Mouse (Mus musculus): ENCODE data around the gene Olig1. TPM values are rescaled to one million over a fixed set of nuclear protein-coding genes. Genes with fewer than 3 reads are reported as not detected.

Gene Olig1
- total RNA-seq, 2 experiments from 2014 or later = 96.3 to 105 TPM

- intact Hi-C loops (cut with DNase I) = no loop called here
- DNase-seq (ENCODE audit: extremely low spot score in 1 of 2, low spot score in 2 of 2) = no peak
Measured at GRCm38 (mm10) chr16:91299412-91299811, 29.8 kb downstream of the Olig1 start.

GRCm38 (mm10) chr16:91300641-91301441 is 31.3 kb downstream of the Olig1 start:
- DNase-seq (ENCODE audit: extremely low spot score in 1 of 2, low spot score in 2 of 2) = no peak
- intact Hi-C loops (cut with DNase I) = no loop called here

DNA sequence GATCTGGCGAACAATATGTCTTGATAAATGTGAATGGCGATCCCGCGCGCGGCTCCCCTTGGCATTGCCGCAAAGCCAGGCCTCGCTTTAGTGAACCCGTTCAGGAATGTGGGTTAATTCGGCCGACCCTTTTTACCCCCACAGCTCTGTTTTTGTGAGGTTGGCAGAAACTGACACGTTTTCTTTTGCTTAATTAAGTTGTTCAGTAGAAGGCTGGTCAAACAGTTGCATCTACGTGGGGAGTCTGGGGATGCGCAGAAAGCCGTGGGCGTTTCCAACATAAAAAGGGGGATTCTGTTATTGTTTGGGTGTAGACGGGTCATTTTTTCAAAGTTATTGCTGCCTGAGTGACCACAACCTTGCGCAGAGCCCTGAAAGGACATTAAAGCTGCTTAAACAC is 31.9 kb downstream of the Olig1 start:
- no peak for DNase-seq (ENCODE audit: extremely low spot score in 1 of 2, low spot score in 2 of 2)
- intact Hi-C loops (cut with DNase I) = no loop called here

GRCm38 (mm10) chr16:91303776-91304709 is 34.5 kb downstream of the Olig1 start:
- intact Hi-C loops (cut with DNase I) = loop anchor here (2.0 kb wide), 1 partner anchor 75 kb away; no protein-coding TSS in a partner anchor
- DNase-seq (ENCODE audit: extremely low spot score in 1 of 2, low spot score in 2 of 2) = peak; percentile 45 to 72

- DNase-seq (ENCODE audit: extremely low spot score in 1 of 2, low spot score in 2 of 2) = peak; percentile 51 to 55
- intact Hi-C loops (cut with DNase I) = loop anchor here (2.0 kb wide), 1 partner anchor 77 kb away; no protein-coding TSS in a partner anchor
Measured at GRCm38 (mm10) chr16:91305512-91306111, 36.0 kb downstream of the Olig1 start.

DNA sequence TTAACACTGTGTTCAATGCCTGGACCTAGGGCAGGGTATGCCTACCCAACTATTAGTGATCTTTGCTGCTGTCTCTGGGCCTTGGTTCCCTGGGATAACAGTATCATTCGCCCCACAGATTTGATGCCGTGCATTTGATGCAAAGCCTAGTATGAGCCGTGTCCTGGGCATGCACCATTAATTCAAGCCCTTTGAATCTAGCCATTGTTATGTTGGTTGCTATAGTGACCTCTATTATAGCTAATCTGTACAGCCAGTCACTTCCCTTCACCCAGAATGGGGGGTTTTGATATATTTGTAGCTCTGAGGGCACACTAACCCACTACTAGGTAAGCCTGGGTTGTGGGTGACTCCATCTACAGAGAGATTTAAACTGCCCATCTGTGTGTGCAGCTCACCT is 40.3 kb downstream of the Olig1 start:
- no peak for DNase-seq (ENCODE audit: extremely low spot score in 1 of 2, low spot score in 2 of 2)
- intact Hi-C loops (cut with DNase I) = loop anchor here (10.0 kb wide), 1 partner anchor 145 kb away; no protein-coding TSS in a partner anchor

GRCm38 (mm10) chr16:91312921-91313320 is 43.3 kb downstream of the Olig1 start:
- intact Hi-C loops (cut with DNase I) = loop anchor here (10.0 kb wide), 1 partner anchor 148 kb away; no protein-coding TSS in a partner anchor
- no peak for DNase-seq (ENCODE audit: extremely low spot score in 1 of 2, low spot score in 2 of 2)

DNA sequence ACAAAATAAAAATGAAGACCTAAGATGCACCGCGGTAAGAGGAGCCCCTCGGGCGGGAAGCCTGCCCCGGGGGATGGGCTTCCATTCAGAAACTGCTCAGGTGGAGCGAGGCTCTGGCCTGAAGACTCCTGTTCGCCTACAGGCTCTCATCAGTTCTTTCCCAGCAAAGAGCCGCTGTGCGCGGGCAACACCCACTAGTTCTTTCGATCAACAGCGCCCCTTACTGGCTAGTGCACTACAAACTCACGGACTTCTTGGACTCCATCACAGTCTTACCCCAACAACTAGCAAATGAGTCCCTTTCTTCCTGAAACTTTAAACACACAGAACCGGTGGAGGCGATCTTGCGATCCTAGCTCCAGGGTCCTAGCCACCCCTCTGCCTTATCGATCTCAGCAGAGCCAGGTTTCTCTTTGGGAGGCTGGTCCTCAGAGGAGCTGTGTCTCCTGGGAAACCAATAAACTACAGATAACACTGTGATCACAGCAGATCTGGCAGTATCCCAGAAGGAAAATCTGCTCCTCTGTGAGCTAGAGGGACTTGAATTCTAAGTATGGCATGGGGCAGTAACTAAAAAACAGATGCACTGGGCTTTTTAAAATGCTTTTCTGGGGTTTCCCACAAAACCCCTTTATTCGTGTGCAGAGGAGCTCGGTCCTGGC is 44.7 kb downstream of the Olig1 start:
- intact Hi-C loops (cut with DNase I) = loop anchor here (10.0 kb wide), 1 partner anchor 149 kb away; no protein-coding TSS in a partner anchor
- DNase-seq (ENCODE audit: extremely low spot score in 1 of 2, low spot score in 2 of 2) = peak; percentile 64 to 82

- no peak for DNase-seq (ENCODE audit: extremely low spot score in 1 of 2, low spot score in 2 of 2)
- intact Hi-C loops (cut with DNase I) = no loop called here
Measured at GRCm38 (mm10) chr16:91320191-91320590, 50.6 kb downstream of the Olig1 start.

- peak in 1 of 2 experiments; percentile 8 for DNase-seq (ENCODE audit: extremely low spot score in 1 of 2, low spot score in 2 of 2)
- intact Hi-C loops (cut with DNase I) = no loop called here
Measured at GRCm38 (mm10) chr16:91320608-91321007, 51.0 kb downstream of the Olig1 start.

Other genes with a start within 250 kb of the Olig1 start
- gene Paxbp1, start 225.2 kb upstream of the Olig1 start, total RNA-seq (2021) = 10 to 100 TPM; 57.1 to 57.5 TPM
- under 1 TPM; 0.32 to 0.34 TPM for gene 4932438H23Rik, start 174.7 kb upstream of the Olig1 start, total RNA-seq (2021)
- gene Olig2, start 44.3 kb upstream of the Olig1 start, total RNA-seq (2021) = 10 to 100 TPM; 24.9 to 29.4 TPM
- gene Ifnar2, start 103.0 kb downstream of the Olig1 start, total RNA-seq (2021) = 10 to 100 TPM; 20.9 to 22.0 TPM
- gene Gm21970, start 121.9 kb downstream of the Olig1 start, total RNA-seq (2021) = not detected
- gene Il10rb, start 136.4 kb downstream of the Olig1 start, total RNA-seq (2021) = 1 to 10 TPM; 7.9 to 8.9 TPM
- gene Ifnar1, start 215.5 kb downstream of the Olig1 start, total RNA-seq (2021) = 10 to 100 TPM; 68.8 to 75.0 TPM

Measured in left cerebral cortex, postnatal 10 days (tissue).